Mouse (Mus musculus) small intestine, adult 10 weeks (tissue): ENCODE measurements around the gene S100a4. TPM values are rescaled to one million over a fixed set of nuclear protein-coding genes. Genes with fewer than 3 reads are reported as not detected.

ENCODE experiments used
- polyA plus RNA-seq: library from polyadenylated mRNA; stranded (reverse); fragments of 350-450 nt; fragmentation: Illumina TruSeq; extraction: RNeasy Lipid Tissue Mini Kit (QIAGEN cat#74804); gene quantifications from one replicate; pipeline ENCODE4 v1.2.3, GENCODE M21; 2014; ENCODE audit warnings: low replicate concordance

S100a4 gene
- not detected for polyA plus RNA-seq

GRCm38 (mm10) chr3:90603623-90604022 lies at the start of gene S100a4:
Gene S100a4, plus strand, starts transcription at chr3:90603771.

GRCm38 (mm10) chr3:90560008-90560628 lies 43.5 kb upstream of the S100a4 start, which contains the start of gene S100a3:
Gene S100a3, plus strand, starts transcription at chr3:90560578.

GRCm38 (mm10) chr3:90589947-90590346 lies 13.6 kb upstream of the S100a4 start, which contains the start of gene S100a2:
Gene S100a2, plus strand, starts transcription at chr3:90590247.

GRCm38 (mm10) chr3:90601486-90602110 lies 2.0 kb upstream of the S100a4 start, which contains the start of gene Gm42674:
Gene Gm42674, plus strand, starts transcription at chr3:90601904.

GRCm38 (mm10) chr3:90608223-90608622 lies 4.7 kb downstream of the S100a4 start, which contains the start of gene S100a5:
Gene S100a5, plus strand, starts transcription at chr3:90608523.

GRCm38 (mm10) chr3:90612728-90613291 lies 9.2 kb downstream of the S100a4 start, which contains the start of gene S100a6:
Gene S100a6, plus strand, starts transcription at chr3:90612882.

GRCm38 (mm10) chr3:90653717-90654116 lies 50.1 kb downstream of the S100a4 start, which contains the start of gene S100a7a:
Gene S100a7a, plus strand, starts transcription at chr3:90654017.

Other genes with a start within 250 kb of the S100a4 start
- not detected for gene Slc27a3, start 213.8 kb upstream of the S100a4 start, polyA plus RNA-seq
- 8.9 TPM for gene Ints3, start 170.1 kb upstream of the S100a4 start, polyA plus RNA-seq
- 1.4 TPM for gene Npr1, start 137.9 kb upstream of the S100a4 start, polyA plus RNA-seq
- 30.4 TPM for gene Ilf2, start 127.6 kb upstream of the S100a4 start, polyA plus RNA-seq
- gene Snapin, start 112.7 kb upstream of the S100a4 start, polyA plus RNA-seq = 32.7 TPM
- gene Chtop, start 94.3 kb upstream of the S100a4 start, polyA plus RNA-seq = 112 TPM
- 27.6 TPM for gene S100a1, start 89.4 kb upstream of the S100a4 start, polyA plus RNA-seq
- gene S100a13, start 89.3 kb upstream of the S100a4 start, polyA plus RNA-seq = 2.8 TPM
- gene S100a14, start 76.9 kb upstream of the S100a4 start, polyA plus RNA-seq = not detected
- gene S100a16, start 66.5 kb upstream of the S100a4 start, polyA plus RNA-seq = 9.7 TPM
- not detected for gene S100a3, start 43.2 kb upstream of the S100a4 start, polyA plus RNA-seq
- gene S100a2, start 13.5 kb upstream of the S100a4 start, polyA plus RNA-seq = not detected
- not detected for gene Gm42674, start 1.9 kb upstream of the S100a4 start, polyA plus RNA-seq
- not detected for gene S100a5, start 4.8 kb downstream of the S100a4 start, polyA plus RNA-seq
- gene S100a6, start 9.1 kb downstream of the S100a4 start, polyA plus RNA-seq = 8.6 TPM
- gene S100a7a, start 50.2 kb downstream of the S100a4 start, polyA plus RNA-seq = not detected
- gene S100a8, start 65.2 kb downstream of the S100a4 start, polyA plus RNA-seq = not detected
- gene S100a9, start 92.0 kb downstream of the S100a4 start, polyA plus RNA-seq = not detected
- not detected for gene Pglyrp4, start 123.1 kb downstream of the S100a4 start, polyA plus RNA-seq
- not detected for gene Gm5849, start 174.1 kb downstream of the S100a4 start, polyA plus RNA-seq